Mouse (Mus musculus) midbrain, embryonic 16.5 days (tissue): ENCODE measurements around the gene Itga5. TPM values are rescaled to one million over a fixed set of nuclear protein-coding genes. Genes with fewer than 3 reads are reported as not detected.

Experiments used
- ATAC-seq: fragments of 200-750 bp; cut with Nextera tagmentation; 2 replicates; pipeline ENCODE4 v1.8.0; 2017; ENCODE audit warnings: moderate TSS enrichment
- H3K27ac ChIP-seq: fragments of 300-500 bp; sonication (generic); 2 replicates; pipeline ENCODE4 v1.5.1; 2014; ENCODE audit warnings: mild to moderate bottlenecking, low read length, mixed read lengths
- H3K27me3 ChIP-seq: fragments of 300-500 bp; sonication (generic); 2 replicates; pipeline ENCODE4 v1.6.1; 2014; ENCODE audit warnings: low read depth, low read length, mixed read lengths; ENCODE audit not compliant: control insufficient read depth, insufficient read depth
- H3K36me3 ChIP-seq: fragments of 300-500 bp; sonication (generic); 2 replicates; pipeline ENCODE4 v1.6.1; 2014; ENCODE audit warnings: mild to moderate bottlenecking, low read length, moderate library complexity, mixed read lengths; ENCODE audit not compliant: control insufficient read depth, insufficient read depth
- H3K4me1 ChIP-seq: fragments of 300-500 bp; sonication (generic); 2 replicates; pipeline ENCODE4 v1.6.1; 2014; ENCODE audit warnings: mild to moderate bottlenecking, low read length, mixed read lengths; ENCODE audit not compliant: control insufficient read depth, insufficient read depth
- H3K4me2 ChIP-seq: fragments of 300-500 bp; sonication (generic); 2 replicates; pipeline ENCODE4 v1.6.1; 2014; ENCODE audit warnings: mild to moderate bottlenecking, low read length, mixed read lengths
- H3K4me3 ChIP-seq: fragments of 300-500 bp; sonication (generic); 2 replicates; pipeline ENCODE4 v1.5.1; 2014; ENCODE audit warnings: low read depth, mild to moderate bottlenecking, low read length, moderate library complexity, mixed read lengths
- H3K9ac ChIP-seq: fragments of 300-500 bp; sonication (generic); 2 replicates; pipeline ENCODE4 v1.6.1; 2014; ENCODE audit warnings: low read depth, low read length, mixed read lengths
- H3K9me3 ChIP-seq: fragments of 300-500 bp; sonication (generic); replicated peaks from 2 replicates; pipeline ENCODE4 v1.6.1; 2014; ENCODE audit warnings: mild to moderate bottlenecking, low read length, mixed read lengths; ENCODE audit not compliant: control insufficient read depth, poor library complexity, severe bottlenecking
- WGBS: fragments of 180-500 bp; shearing (Covaris S2); extraction: QIAGEN DNeasy Blood & Tissue Kit; methylation state at CpG from one replicate; pipeline ENCODE4 v1.1.7; 2014; 5-methylcytosine and 5-hydroxymethylcytosine counted together
- polyA plus RNA-seq: library from polyadenylated mRNA; unstranded; fragments of >200 nt; fragmentation: Nextera tagmentation; extraction: Ambion mirVana; gene quantifications from 2 replicates; pipeline ENCODE4 v1.2.1, GENCODE M21; 2015

The Itga5 gene
- polyA plus RNA-seq, 1 experiment from 2014 or later, result 5.8 TPM

DNA sequence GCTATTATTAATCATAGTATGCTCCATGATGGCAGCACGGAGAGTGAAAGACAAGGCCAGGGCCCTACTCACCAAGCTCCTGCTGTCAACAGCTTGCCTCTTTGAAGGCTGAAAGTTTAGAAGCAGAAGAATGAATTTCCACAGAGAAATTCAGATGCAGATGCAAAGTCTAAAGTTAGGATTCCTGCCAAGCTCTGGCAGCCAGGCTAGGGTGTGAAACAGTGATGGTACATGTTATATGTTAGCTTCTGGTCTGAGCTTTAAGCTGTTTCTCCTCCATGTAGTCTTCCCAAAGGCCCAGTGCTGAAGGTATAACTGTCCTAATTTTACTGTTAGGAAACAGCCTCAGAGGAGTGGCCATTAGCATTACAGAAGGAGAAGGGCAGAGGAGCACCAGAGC, 2.6 kb upstream of the Itga5 start:
- ATAC-seq, result no peak
- 76% methylated on average over 1 of the region's 1 CpGs for WGBS

DNA sequence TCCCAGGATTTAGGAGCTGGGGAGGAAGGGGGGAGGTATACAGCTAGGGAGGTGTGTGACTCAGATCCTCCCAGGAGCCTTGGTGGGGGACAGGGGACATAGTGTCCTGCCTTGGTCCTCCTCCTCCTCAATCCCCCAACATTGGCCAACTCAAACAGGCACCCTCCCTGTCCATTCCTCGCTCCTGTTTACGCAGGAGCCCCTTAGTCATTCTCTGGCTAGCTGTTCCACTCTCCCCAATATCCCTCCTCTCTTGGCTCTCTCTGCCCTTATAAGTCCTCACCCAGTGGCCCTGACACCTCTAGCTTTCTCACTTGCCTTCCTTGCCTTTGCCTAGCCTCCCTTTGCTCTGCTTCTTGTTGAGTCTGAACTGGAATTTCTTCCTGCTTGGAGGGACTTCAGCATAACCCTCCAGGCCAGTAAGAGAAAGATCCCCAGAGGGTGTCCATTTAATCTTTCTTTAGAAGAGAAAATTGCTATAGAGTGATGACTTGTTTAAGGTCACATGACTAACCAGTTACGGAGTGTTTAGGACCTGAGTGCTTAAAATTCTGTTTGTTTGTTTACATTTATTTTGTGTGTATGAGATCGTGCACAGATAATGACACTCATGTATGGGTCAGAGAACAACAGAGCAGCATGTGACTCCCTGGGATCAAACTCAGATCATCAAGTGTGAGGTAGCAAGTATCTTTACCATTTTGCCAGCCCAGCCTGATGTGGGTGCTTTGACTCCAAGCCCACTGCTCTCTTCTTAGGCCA, 1.8 kb upstream of the Itga5 start:
- 75% methylated on average over 4 of the region's 4 CpGs for WGBS
- Histone ChIP-seq H3K4me2 (no peak overlapping the region), H3K4me3 (no peak overlapping the region), H3K9ac (no peak overlapping the region), H3K9me3 (no peaks in the 10 kb centered on the region), H3K4me1 (peaks cover 12% of the 10 kb centered on the region), H3K36me3 (no peaks in the 10 kb centered on the region), H3K27me3 (peaks cover 3% of the 10 kb centered on the region; the same call in 1 of the 2 replicates), H3K27ac (no peak overlapping the region)
- no peak for ATAC-seq

More for the DNA sequence above, 2.6 kb upstream of the Itga5 start:
- peaks cover 12% of the 10 kb centered on the region for H3K4me1 ChIP-seq
- H3K27ac ChIP-seq, result no peak overlapping the region
- no peak overlapping the region for H3K4me3 ChIP-seq
- peaks cover 3% of the 10 kb centered on the region; the same call in 1 of the 2 replicates for H3K27me3 ChIP-seq
- no peaks in the 10 kb centered on the region for H3K36me3 ChIP-seq
- no peaks in the 10 kb centered on the region for H3K9me3 ChIP-seq
- no peak overlapping the region for H3K9ac ChIP-seq
- H3K4me2 ChIP-seq, result no peak overlapping the region

DNA sequence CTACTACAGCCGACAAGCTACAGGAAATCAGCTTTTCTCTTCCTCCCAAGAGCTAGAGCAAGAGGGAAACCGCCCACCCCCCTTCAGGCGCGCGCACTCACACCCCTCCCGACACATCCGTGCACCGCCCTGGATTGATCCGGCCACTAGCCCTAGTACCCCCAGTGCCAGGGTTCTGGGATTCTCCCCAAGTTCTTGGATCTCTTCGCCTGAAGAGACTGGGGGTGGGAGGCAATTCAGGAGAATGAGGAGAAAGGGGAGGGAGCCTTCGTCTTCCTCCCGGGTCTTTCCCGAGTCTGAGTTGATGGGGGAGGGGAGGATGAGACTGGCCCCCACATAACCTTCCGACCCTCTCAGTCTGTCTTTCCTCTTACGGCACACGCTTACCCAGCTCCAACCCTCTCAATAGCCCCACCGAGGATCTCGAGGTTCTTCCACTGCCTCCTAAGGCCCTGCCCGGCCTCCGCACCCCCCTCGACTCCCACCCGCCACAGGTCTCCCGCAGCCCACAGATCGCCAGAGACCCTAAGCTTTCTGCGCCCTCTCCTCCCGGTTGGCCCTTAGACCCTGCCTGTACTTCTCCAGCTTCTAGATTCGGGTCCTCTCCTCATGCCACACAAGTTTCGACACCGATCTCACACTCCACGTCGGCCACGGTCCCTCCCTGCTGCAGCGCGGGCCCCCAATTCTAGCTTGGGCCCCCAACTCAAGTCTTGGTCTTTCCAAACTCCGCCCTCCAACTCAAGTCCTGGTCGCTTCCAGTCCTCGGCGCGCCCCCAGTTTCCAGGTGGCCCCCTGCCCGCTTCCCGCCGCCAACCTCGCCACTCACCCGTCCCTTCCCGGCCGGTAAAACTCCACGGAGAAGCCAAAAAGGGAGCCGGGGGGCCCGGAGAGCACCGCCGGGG, 840 bp downstream of the Itga5 start:
- Histone ChIP-seq H3K27me3 (peaks cover 3% of the 10 kb centered on the region; the same call in 1 of the 2 replicates), H3K27ac (no peak overlapping the region), H3K4me3 (peak overlapping the region; percentile 51), H3K36me3 (no peaks in the 10 kb centered on the region), H3K9ac (peak overlapping the region; percentile 69), H3K4me1 (peaks cover 12% of the 10 kb centered on the region), H3K4me2 (peak overlapping the region; percentile 94), H3K9me3 (no peaks in the 10 kb centered on the region)
- peak; percentile 49 for ATAC-seq
- under 1% methylated on average over 51 of the region's 51 CpGs for WGBS

DNA sequence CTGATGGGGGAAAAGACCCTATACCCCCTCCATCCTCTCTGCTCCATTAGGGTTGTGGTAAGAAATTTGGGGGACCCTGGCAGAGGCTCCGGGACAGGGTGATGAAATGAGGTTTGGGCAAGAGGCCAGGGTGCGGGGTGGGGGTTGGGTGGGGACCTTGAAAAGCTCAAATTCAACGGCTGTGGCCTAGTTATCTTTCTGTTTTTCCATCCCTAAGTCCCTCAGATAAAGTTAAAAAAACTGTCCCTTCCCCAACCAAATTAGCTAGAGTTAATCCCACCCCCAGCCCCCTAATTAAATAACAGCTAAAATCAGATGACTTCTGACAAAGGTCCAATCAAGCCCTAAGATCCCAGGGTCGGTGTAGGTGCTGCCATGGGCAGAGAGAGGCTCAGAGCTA, 1.8 kb downstream of the Itga5 start:
- 58% methylated on average over 4 of the region's 4 CpGs for WGBS
- peaks cover 12% of the 10 kb centered on the region for H3K4me1 ChIP-seq
- H3K36me3 ChIP-seq, result no peaks in the 10 kb centered on the region
- H3K27ac ChIP-seq, result no peak overlapping the region
- H3K27me3 ChIP-seq, result peaks cover 3% of the 10 kb centered on the region; the same call in 1 of the 2 replicates
- no peak overlapping the region for H3K4me3 ChIP-seq
- H3K9ac ChIP-seq, result no peak overlapping the region
- no peaks in the 10 kb centered on the region for H3K9me3 ChIP-seq
- H3K4me2 ChIP-seq, result peak overlapping the region; percentile 94; the same call in 1 of the 2 replicates
- no peak for ATAC-seq

DNA sequence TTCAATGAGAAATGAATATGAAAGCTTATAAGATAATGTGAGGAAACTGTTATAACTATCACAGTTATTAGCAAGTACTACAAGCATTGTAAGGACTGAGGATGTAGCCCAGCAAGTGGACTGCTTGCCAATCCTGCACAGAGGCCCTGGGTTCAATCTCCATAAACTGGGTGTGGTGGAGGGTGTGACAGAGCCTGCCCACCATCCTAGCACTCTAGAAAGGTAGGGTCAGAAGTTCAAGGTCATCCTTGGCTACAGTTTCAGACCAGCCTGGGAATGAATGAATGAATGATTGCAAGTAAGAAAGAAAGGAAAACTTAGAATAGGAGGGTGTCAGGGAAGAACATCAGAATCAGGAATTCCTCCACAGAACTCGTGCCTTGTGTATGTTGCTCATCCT, 2.8 kb downstream of the Itga5 start:
- no peaks in the 10 kb centered on the region for H3K36me3 ChIP-seq
- H3K27ac ChIP-seq, result no peak overlapping the region
- peaks cover 12% of the 10 kb centered on the region for H3K4me1 ChIP-seq
- no peak for ATAC-seq
- H3K9ac ChIP-seq, result no peak overlapping the region
- no peak overlapping the region for H3K4me3 ChIP-seq
- 63% methylated on average over 1 of the region's 1 CpGs for WGBS
- no peaks in the 10 kb centered on the region for H3K9me3 ChIP-seq
- no peak overlapping the region for H3K4me2 ChIP-seq
- peaks cover 3% of the 10 kb centered on the region; the same call in 1 of the 2 replicates for H3K27me3 ChIP-seq

GRCm38 (mm10) chr15:103362950-103363349, 3.6 kb downstream of the Itga5 start:
- Histone ChIP-seq H3K4me3 (no peak overlapping the region), H3K4me1 (peaks cover 12% of the 10 kb centered on the region), H3K9me3 (no peaks in the 10 kb centered on the region), H3K4me2 (no peak overlapping the region), H3K27me3 (peaks cover 3% of the 10 kb centered on the region; the same call in 1 of the 2 replicates), H3K36me3 (no peaks in the 10 kb centered on the region), H3K9ac (no peak overlapping the region), H3K27ac (no peak overlapping the region)
- 89% methylated on average over 3 of the region's 3 CpGs for WGBS
- ATAC-seq, result no peak

- WGBS, result 77% methylated on average over 6 of the region's 7 CpGs
- peaks cover 2% of the 10 kb centered on the region; the same call in 1 of the 2 replicates for H3K27me3 ChIP-seq
- H3K36me3 ChIP-seq, result no peaks in the 10 kb centered on the region
- peaks cover 12% of the 10 kb centered on the region for H3K4me1 ChIP-seq
- H3K9ac ChIP-seq, result no peak overlapping the region
- H3K4me3 ChIP-seq, result no peak overlapping the region
- H3K9me3 ChIP-seq, result no peaks in the 10 kb centered on the region
- no peak overlapping the region for H3K4me2 ChIP-seq
- H3K27ac ChIP-seq, result no peak overlapping the region
- ATAC-seq, result no peak
Measured at GRCm38 (mm10) chr15:103362333-103362732, 4.2 kb downstream of the Itga5 start.

DNA sequence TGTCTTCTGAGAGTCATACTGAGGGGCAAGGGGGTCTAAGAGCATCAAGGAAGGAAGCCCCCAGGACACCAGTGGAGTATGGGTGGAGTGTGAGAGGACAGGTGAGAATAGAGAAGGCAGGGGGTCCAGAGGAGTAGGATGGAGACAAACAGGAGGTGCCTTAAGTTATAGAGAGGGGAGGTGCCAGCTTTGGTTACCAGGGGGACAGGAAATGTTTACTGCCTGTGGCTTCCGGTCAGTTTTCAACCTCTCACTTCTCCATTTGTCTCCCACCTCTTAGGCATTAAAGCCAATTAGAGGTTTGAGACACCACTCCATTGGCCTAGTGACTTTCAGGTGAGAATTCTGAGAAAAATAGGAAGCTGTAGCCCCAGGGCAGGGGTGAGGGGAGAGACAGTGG, 5.3 kb downstream of the Itga5 start:
- no peak overlapping the region for H3K4me2 ChIP-seq
- H3K9ac ChIP-seq, result no peak overlapping the region
- no peak overlapping the region for H3K27ac ChIP-seq
- H3K27me3 ChIP-seq, result no peaks in the 10 kb centered on the region
- no peaks in the 10 kb centered on the region for H3K9me3 ChIP-seq
- ATAC-seq, result no peak
- H3K36me3 ChIP-seq, result no peaks in the 10 kb centered on the region
- H3K4me3 ChIP-seq, result no peak overlapping the region
- 100% methylated on average over 1 of the region's 1 CpGs for WGBS
- peaks cover 6% of the 10 kb centered on the region for H3K4me1 ChIP-seq
